Mouse (Mus musculus) layer of hippocampus, adult 9-11 months (tissue): ENCODE measurements at regions not wholly inside any gene's neighbourhood (a gene's known extent, or its start where the extent isn't known, plus 50 kb on each side); places are given as distances from the start of the nearest gene placed in this dataset.
"Not testable (repeated sequence)": the region's sequence is repeated elsewhere in the genome, so short reads cannot be mapped to it uniquely, and the experiment has no call there.

Source experiments
- DNase-seq: peaks from one replicate; pipeline ENCODE4 v3.0.0; 2022

GRCm38 (mm10) chr11:41261254-41261653, 506.1 kb upstream of the Ccng1 start:
- DNase-seq, result no peak

DNA sequence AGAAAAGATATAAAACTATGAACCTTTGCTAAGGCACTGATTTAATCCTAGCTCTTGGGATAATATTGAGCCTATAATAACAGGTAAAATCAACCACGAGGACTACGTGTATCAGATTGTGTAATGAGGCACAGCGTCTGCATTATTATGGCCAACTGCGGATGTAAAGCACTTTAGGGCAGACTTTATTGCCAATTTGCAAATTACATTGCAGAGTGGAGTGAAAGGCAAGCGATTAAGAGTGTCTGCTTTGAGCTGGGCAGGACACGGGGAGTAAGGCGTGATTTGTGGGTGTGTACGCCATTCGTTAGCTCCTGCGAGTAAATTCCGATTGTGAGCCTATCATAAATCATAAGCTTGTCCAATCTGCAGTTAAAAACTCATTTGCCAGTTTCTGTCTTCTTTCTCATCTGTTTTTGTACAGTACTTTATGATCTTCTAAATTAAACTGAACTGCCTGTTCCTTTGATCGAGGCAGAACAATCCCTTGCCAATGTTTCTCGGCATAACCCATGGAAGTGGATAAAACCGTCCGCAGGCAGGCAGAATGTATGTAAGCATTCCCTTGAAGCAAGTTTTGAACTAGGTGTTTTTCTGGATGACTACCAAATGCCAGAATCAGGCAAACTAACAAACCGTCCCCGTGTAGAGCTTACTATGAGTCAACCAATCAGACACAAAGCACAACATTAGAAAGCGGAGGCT, 505.0 kb upstream of the Ccng1 start:
- no peak for DNase-seq

DNA sequence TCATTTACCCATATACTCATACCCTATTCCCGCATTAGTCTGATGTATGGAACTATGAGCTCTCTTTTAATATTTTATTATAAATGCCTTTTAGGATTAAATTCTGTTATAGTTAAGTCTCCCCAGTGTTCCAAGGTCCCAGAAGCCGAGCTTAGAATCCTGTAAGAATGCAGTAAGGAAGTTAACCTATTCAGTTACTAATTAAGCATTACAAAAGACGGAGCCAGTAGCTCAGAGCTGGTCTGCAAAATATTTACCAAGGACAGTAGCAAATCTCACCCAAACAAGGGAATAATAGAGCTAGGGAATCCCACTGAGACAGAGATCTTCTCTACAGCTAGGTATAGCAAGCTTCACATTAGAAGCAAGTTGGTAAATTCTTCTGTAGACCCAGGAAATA, 459.4 kb upstream of the Ccng1 start:
- DNase-seq, result not testable (repeated sequence)

GRCm38 (mm10) chr11:41202228-41202627, 447.1 kb upstream of the Ccng1 start:
- no peak for DNase-seq

DNA sequence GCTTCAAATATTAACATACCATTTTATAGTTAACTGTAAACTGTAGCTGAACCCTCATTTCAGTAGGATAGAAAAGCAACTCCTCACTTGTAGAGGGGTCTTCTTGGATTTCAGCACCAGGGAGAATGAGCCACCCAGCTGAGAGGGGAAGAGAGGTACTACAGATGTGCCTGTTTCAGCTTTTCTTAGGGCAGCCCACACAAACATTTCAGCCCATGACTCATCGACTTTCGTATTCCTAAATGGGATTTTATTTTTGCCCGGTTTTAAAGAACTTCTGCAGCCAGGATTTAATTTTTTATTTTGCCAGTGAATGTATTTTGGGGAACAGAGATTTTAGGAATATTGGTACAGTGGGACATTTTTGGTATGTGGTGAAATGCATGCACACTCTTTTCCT, 438.9 kb upstream of the Ccng1 start:
- DNase-seq, result no peak

DNA sequence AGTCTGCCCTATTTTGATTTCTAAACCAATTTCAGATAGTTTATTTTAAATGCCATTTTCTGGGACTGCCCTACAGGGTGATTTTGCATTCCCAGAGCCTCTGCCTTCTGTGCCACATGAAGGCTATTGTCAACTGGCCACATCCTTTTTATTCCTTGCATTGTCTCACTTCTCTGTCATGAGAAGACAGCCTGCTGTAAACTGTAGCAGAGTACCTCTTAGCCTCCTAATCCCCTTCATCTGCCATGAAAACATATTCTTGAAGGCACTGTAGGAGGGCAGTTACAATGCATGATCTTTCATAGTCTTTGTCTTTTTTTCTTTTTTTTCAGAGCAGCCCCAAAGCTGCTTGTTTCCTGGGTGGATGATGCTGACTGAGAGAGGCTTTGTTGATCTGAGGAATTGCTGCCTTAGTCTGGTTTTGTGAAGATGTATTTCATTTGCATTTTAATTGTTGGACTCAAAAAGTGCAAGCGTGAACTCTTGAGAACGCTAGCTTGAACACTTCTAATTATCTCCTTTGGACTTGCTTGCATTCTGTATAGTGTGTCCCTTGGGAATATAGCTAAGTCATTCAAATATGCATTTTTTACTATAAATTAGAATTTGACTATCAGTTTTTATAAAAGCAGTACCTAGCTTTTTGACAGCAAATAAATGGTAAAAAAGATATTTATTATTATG, 405.5 kb upstream of the Ccng1 start:
- DNase-seq, result no peak

GRCm38 (mm10) chr11:41159927-41160326, 404.8 kb upstream of the Ccng1 start:
- no peak for DNase-seq

GRCm38 (mm10) chr11:41158761-41159596, 403.9 kb upstream of the Ccng1 start:
- DNase-seq, result peak; percentile 34

DNA sequence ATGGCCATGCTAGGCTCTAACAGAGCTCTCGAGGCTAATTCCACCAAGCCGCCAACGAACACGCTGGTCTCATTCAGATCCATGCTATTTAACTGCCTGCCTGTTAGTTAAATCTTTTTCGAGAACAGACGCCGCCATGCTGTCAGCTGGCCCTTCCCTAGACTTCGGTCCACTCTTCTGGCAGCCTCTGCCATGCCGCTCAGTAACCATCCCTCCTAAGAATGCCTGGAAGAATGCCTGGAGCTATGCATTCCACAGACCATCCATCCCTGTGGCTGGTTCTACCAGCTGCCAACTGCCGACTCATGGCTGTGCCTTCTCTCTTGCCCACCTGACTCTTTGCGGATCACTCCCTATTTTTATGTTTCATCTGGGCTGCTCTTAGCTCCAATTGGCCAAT, 402.2 kb upstream of the Ccng1 start:
- no peak for DNase-seq
